8 mouse cellular contexts compared by ENCODE assay signal in the genomic region with DNA sequence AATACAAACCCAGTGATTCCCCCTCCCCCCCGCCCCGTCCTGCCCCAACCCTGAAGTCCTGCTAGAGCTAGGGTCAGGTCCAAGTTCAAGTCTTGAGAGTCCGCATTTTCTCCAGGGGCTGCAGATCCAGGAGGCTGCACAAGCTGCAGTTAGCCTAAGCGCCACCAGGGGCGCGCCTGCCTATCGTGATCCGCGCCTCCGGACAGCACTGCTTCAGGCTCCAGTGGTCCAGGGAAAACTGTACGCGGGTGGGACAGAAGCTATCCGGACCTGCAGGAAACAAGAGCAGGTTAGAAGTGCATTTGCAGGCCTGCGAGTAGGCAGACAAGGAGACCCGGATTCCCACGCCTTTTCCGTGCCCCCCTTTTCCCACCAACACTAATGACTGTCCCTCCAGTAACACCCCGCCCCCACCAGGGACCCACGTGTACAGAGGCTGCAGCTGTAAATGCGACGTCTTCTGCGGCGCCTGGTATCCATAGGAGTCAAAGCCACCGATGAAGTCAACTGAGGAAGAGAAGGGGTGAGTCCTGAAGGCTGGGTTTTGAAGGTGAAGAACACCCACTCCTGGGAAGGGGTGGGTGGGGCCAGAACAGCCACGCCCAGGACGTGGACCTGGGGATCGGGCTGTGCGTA. TPM values are rescaled to one million over a fixed set of nuclear protein-coding genes. Genes with fewer than 3 reads are reported as not detected.
DNase-seq lines count a peak whose midpoint lies in the region; ATAC-seq and TF ChIP-seq lines count a peak whose summit lies in the region.

No protein-coding gene starts in this region.

- peak overlapping the region; percentile 36 for H3K4me2 ChIP-seq in hindbrain, postnatal 0 days (ENCODE audit: low read depth, low read length)

- no peak overlapping the region for H3K9ac ChIP-seq in hindbrain, postnatal 0 days (replicated peaks; ENCODE audit: low read length)

- H3K27ac ChIP-seq in hindbrain, postnatal 0 days, result no peak overlapping the region

- no peaks in the 10 kb centered on the region for H3K9me3 ChIP-seq in hindbrain, postnatal 0 days (ENCODE audit: low read length)

- peaks cover 14% of the 10 kb centered on the region for H3K36me3 ChIP-seq in hindbrain, postnatal 0 days (ENCODE audit: insufficient read depth, low read length)

- intact Hi-C loops in left cerebral cortex, postnatal 36 days (cut with DNase I), result loop anchor here (1.0 kb wide), 1 partner anchor 190 kb away; no protein-coding TSS in a partner anchor

- peak; percentile 89 for TF ChIP-seq CTCF in hindbrain, postnatal 0 days (IDR thresholded peaks at IDR 0.05; ENCODE audit: low read depth)

- DNase-seq in adrenal gland, adult 2 months, result peak; percentile 73
- DNase-seq in embryo, embryonic 10 days (ENCODE audit: low spot score), result peak; percentile 81
- peak; percentile 90 for DNase-seq in gastrocnemius, postnatal 10 days
- DNase-seq in hindbrain, postnatal 0 days (ENCODE audit: low spot score), result peak; percentile 82
- DNase-seq in left cerebral cortex, postnatal 36 days (ENCODE audit: low spot score in 2 of 2), result peak; percentile 66 to 69
- peak; percentile 72 for DNase-seq in mesoderm, embryonic 11.5 days (ENCODE audit: low read depth, low spot score)
- peak; percentile 86 for DNase-seq in right cerebral cortex, postnatal 4 days

- 19% methylated on average over 28 of the region's 28 CpGs for WGBS in hindbrain, postnatal 0 days

- H3K4me3 ChIP-seq in hindbrain, postnatal 0 days (ENCODE audit: low read length), result peak overlapping the region; percentile 14; the same call in 1 of the 2 replicates

- no peaks in the 10 kb centered on the region for H3K27me3 ChIP-seq in hindbrain, postnatal 0 days (ENCODE audit: insufficient read depth, low read length)

- H3K4me1 ChIP-seq in hindbrain, postnatal 0 days (ENCODE audit: insufficient read depth, low read length), result 0 out of 2 replicates have a peak, but pooled peaks cover 3% of the 10 kb centered on the region

- peak; percentile 53 for ATAC-seq in hindbrain, postnatal 0 days
- ATAC-seq in inflammation-experienced regulatory T-cells, adult 6 months, result no peak

RNA-seq across cellular contexts. Expression of a gene that starts 42.2 kb away (rescaled TPM):
- 10 to 100 TPM in 1 of 2 experiments, 1 to 10 TPM in 1; 4.4 to 15.1 TPM for total RNA-seq in adrenal gland, adult 2 months (2021)
- 24.3 and 24.6 TPM in 2 replicates for polyA plus RNA-seq in adrenal gland, adult 2 months (2012; rRNA removed)
- 10 to 100 TPM; 14.3 to 15.8 TPM for total RNA-seq in gastrocnemius, postnatal 10 days (2021)
- total RNA-seq in hindbrain, postnatal 0 days (2014; rRNA removed), result 313 and 323 TPM in 2 replicates
- 10.1 and 10.2 TPM in 2 replicates for polyA plus RNA-seq in hindbrain, postnatal 0 days (2015; fragmentation: Nextera tagmentation; extraction: Ambion mirVana)
- total RNA-seq in left cerebral cortex, postnatal 36 days (2021), result 10 to 100 TPM; 30.4 to 43.3 TPM
- not detected for polyA plus RNA-seq in inflammation-experienced regulatory T-cells, adult 6 months (2017; shearing (Covaris generic))
